Mouse (Mus musculus) testis, adult 2 months (tissue): ENCODE measurements around the gene Tmod1. TPM values are rescaled to one million over a fixed set of nuclear protein-coding genes. Genes with fewer than 3 reads are reported as not detected.

Experiments
- H3K27ac ChIP-seq: fragments of 200-500 bp; 2 replicates; pipeline ENCODE4 v1.5.1; 2012; ENCODE audit warnings: low read depth, low read length; ENCODE audit not compliant: control insufficient read depth, insufficient read depth
- H3K27me3 ChIP-seq: fragments of 200-500 bp; 2 replicates; pipeline ENCODE4 v1.6.1; 2012; ENCODE audit warnings: mild to moderate bottlenecking, low read length, moderate library complexity; ENCODE audit not compliant: control insufficient read depth, insufficient read depth
- H3K36me3 ChIP-seq: fragments of 200-500 bp; 2 replicates; pipeline ENCODE4 v1.6.1; 2012; ENCODE audit warnings: mild to moderate bottlenecking, low read length; ENCODE audit not compliant: control insufficient read depth, insufficient read depth
- H3K4me1 ChIP-seq: fragments of 200-500 bp; 2 replicates; pipeline ENCODE4 v1.6.1; 2012; ENCODE audit warnings: low read length; ENCODE audit not compliant: control insufficient read depth, insufficient read depth
- H3K4me3 ChIP-seq: fragments of 200-500 bp; 2 replicates; pipeline ENCODE4 v1.5.1; 2012; ENCODE audit warnings: low read depth, mild to moderate bottlenecking, low read length, moderate library complexity, mixed read lengths; ENCODE audit not compliant: control insufficient read depth
- CTCF ChIP-seq: fragments of 200-500 bp; IDR thresholded peaks from 2 replicates; pipeline ENCODE4 v1.5.1; 2012; ENCODE audit warnings: low read depth, mild to moderate bottlenecking, inconsistent platforms, low read length, moderate library complexity; ENCODE audit not compliant: control insufficient read depth, insufficient read depth, insufficient replicate concordance
- POLR2A ChIP-seq: fragments of 200-500 bp; IDR thresholded peaks from 2 replicates; pipeline ENCODE4 v1.6.1; 2012; ENCODE audit warnings: low read depth, mild to moderate bottlenecking, inconsistent platforms, low read length, moderate library complexity; ENCODE audit not compliant: control insufficient read depth
- polyA plus RNA-seq: library from polyadenylated mRNA; depleted of rRNA; stranded (reverse); fragments of >200 nt; gene quantifications from 2 replicates; pipeline ENCODE4 v1.2.3, GENCODE M21; 2012

Gene Tmod1
- polyA plus RNA-seq, 1 experiment: 24.7 TPM

DNA sequence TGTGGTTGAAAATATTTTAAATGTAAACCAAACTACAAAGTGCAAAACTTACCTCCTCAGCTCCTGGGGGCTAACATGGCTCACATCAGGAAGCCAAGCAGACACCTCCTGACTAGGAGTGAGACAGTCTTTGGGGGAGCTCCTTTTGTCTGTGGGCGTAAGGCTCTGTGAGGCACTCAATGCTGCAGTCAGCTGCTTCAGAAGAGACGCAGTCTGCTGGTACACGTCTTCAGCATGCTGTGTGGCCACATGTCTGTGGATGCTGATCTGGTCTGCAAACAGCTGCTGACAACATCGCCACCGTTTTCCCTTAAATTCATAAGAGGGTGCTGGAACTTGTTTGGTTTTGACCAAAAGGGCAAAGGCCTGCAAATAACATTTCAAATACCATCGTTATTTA is 93.1 kb downstream of the Tmod1 start:
- Histone ChIP-seq H3K4me1 (no peaks in the 10 kb centered on the region), H3K36me3 (no peaks in the 10 kb centered on the region; the same call in none of the 2 replicates), H3K27me3 (no peaks in the 10 kb centered on the region), H3K27ac (no peak overlapping the region), H3K4me3 (no peak overlapping the region)
- TF ChIP-seq POLR2A (no peak), CTCF (no peak)

DNA sequence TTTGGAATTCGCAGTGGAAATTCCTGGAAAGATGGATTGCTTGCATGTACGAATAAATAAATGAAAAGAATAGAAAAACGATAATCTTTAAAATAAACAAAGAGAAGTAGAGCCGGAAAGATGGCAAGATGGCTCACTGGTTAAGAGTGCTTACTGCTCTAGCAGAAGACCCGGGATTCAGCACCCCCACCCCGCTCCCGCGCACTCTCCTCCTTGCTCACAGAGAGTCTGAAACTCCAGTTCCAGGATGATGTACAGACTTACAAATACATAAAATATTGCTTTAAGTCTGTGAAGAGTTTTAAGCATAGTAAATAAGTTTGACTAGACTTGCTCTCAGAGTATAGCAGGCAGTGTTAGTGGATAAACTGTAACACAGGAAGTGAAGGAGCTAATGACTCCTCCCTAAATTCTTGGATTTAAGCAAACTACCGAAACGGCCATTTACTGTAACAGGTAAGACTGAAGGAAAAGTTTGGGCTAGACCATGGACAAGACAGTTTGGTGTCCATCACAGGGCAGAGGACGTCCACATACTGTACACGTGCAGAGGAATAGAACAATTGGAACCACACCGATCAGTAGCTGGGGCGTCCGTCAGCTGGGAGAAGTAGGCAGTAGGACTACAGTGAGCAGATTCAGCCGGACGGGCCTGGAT is 99.0 kb downstream of the Tmod1 start:
- Histone ChIP-seq H3K36me3 (no peaks in the 10 kb centered on the region; the same call in 1 of the 2 replicates), H3K27me3 (no peaks in the 10 kb centered on the region), H3K4me1 (peaks cover 6% of the 10 kb centered on the region), H3K4me3 (peak overlapping the region; percentile 82), H3K27ac (peak overlapping the region; percentile 59)
- TF ChIP-seq CTCF (no peak), POLR2A (no peak)

DNA sequence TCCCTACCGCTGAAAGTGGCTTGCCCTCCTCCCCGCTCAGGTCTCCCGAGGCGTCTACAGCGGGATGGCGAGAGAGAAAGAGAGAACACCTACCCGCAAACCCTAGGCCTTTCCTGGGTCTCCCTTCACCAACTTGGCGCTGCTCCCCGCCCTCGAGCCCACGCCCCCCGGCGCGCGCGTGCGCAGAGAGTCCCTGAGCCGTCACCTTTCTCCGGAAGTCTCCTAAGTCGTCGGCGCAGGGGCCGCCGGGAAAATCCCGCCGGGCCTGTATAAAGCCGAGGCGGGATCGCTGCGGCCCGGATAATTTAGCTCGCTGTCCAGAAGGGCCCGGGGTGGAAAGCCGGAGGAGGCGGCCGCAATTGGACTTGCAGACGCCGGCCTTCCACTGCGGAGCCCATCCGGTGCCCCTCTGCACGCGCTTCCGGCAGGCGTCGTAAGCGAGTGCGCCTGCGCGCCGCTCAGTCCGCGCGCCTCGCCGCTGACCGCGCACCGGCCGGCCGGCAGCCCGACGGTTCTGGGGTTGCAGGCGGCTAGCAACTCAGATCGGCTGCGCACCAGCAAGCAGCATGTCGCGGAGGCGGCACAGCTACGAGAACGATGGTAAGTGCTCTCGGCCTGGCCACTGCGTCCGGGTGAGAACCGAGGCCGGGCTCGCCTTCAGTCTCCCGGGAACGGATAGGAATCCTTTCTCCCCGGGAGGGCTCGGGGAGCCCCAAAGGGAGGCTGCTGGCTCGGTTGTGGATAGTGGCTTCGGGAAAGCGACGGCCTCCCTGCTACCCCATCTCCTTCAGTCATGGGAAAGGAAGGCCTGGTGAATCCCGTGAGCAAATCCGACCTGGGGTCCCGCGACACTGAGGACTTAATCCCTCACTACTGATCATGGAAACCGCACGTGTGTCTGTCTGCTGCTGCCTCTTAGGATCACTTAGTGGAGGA is 99.8 kb downstream of the Tmod1 start, which contains the start of the genes Ncbp1 and Tstd2:
Gene Ncbp1 (plus strand): TSS at position 327 of the 936 bp plus-strand sequence.
Gene Tstd2 (minus strand): TSS at position 408 of the 936 bp plus-strand sequence.
- Histone ChIP-seq H3K4me1 (peaks cover 6% of the 10 kb centered on the region), H3K4me3 (peak within 1 kb of the TSS; percentile 82), H3K27ac (peak within 1 kb of the TSS; percentile 59), H3K36me3 (no peaks in the 10 kb centered on the region; the same call in 1 of the 2 replicates), H3K27me3 (no peaks in the 10 kb centered on the region)
- TF ChIP-seq CTCF (no peak), POLR2A (peak; percentile 89)

DNA sequence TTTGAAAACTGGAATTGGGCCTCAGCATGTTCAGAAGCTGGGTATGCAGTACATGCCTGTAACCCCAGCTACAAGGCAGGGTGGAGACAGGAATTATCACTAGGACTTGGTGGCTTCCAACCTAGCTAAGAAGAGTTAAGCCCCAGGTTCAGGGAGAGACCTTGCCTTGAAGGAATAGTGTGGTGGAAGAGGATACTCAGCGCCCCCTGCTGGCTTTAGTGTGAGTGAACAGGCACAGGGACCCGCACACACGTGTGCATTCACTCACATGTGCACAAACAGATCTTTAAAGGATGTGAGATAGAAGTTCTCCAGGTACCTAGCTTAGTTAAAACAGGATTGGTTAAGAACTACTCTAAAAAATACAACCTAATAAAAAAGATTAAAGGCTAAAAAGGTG is 105.6 kb downstream of the Tmod1 start:
- 0 out of 2 replicates have a peak, but pooled peaks cover 1% of the 10 kb centered on the region for H3K36me3 ChIP-seq

DNA sequence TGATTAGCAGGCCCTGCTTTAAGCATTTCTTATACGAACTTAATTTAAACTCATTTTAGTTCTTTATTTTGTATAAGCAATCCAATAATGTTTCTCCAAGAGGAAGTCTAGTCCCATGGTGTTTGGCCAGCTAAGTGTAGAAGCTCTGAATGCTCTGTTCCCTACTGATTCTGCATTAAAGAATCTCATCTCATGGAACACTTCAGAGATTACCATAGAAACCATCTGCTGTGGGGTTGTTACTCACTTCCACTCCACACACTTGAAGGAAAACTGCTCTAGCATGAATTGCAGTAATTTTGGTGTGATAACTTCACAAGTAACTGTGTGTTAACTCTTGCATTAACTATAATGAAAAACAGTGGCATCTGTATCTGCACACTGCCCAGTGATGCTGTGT is 108.1 kb downstream of the Tmod1 start:
- Histone ChIP-seq H3K36me3 (peaks cover 2% of the 10 kb centered on the region), H3K4me3 (no peak overlapping the region), H3K27me3 (no peaks in the 10 kb centered on the region), H3K4me1 (no peaks in the 10 kb centered on the region), H3K27ac (no peak overlapping the region)
- TF ChIP-seq POLR2A (no peak), CTCF (no peak)

More for the DNA sequence above, 105.6 kb downstream of the Tmod1 start:
- TF ChIP-seq CTCF (peak; percentile 54; the same call in 1 of the 2 replicates), POLR2A (no peak)
- Histone ChIP-seq H3K27ac (no peak overlapping the region), H3K4me3 (no peak overlapping the region), H3K27me3 (no peaks in the 10 kb centered on the region), H3K4me1 (peaks cover 4% of the 10 kb centered on the region)

DNA sequence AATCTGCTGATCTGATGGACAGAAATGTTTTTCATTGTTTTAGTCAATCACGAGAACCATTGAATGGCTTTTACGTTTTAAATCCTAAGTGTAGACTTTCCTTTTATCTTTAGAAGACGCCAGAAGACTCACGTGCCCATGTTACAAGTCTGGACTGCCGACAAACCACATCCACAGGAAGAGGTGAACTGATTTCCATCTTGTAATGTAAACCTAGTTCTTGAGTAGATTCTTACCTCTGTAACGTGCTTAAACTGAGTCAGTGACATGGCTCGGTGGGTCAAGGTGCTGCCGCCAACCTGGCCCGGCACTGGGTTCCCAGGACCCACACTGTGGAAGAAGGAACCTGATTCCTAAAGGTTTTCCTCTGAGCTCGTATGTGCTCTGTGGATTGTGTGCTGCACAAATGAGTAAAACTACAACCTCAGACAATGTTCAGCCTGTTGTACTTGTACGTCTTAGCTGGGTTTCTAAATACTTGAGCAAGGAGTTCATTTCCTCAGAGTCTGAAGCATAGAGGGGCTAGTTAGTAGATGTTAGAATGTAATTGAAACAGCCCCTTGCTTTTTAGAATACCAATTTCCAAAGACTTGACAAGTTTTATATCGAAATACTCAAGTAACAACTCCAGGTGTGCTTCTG is 113.3 kb downstream of the Tmod1 start:
- Histone ChIP-seq H3K27ac (no peak overlapping the region), H3K36me3 (peaks cover 7% of the 10 kb centered on the region), H3K27me3 (no peaks in the 10 kb centered on the region), H3K4me3 (no peak overlapping the region), H3K4me1 (no peaks in the 10 kb centered on the region)
- TF ChIP-seq POLR2A (no peak), CTCF (no peak)
